Mouse (Mus musculus) spleen, adult 12 weeks (tissue): ENCODE results near the gene Smg6.
"Not testable (repeated sequence)": the region's sequence is repeated elsewhere in the genome, so short reads cannot be mapped to it uniquely, and the experiment has no call there.

ENCODE experiments used
- DNase-seq: peaks from one replicate; pipeline ENCODE4 v3.0.0; 2022; ENCODE audit warnings: low spot score

Smg6 gene

GRCm38 (mm10) chr11:74994856-74995255 is 69.2 kb downstream of the Smg6 start:
- DNase-seq: no peak

- no peak for DNase-seq
Measured at GRCm38 (mm10) chr11:74996482-74996881, 70.9 kb downstream of the Smg6 start.

DNA sequence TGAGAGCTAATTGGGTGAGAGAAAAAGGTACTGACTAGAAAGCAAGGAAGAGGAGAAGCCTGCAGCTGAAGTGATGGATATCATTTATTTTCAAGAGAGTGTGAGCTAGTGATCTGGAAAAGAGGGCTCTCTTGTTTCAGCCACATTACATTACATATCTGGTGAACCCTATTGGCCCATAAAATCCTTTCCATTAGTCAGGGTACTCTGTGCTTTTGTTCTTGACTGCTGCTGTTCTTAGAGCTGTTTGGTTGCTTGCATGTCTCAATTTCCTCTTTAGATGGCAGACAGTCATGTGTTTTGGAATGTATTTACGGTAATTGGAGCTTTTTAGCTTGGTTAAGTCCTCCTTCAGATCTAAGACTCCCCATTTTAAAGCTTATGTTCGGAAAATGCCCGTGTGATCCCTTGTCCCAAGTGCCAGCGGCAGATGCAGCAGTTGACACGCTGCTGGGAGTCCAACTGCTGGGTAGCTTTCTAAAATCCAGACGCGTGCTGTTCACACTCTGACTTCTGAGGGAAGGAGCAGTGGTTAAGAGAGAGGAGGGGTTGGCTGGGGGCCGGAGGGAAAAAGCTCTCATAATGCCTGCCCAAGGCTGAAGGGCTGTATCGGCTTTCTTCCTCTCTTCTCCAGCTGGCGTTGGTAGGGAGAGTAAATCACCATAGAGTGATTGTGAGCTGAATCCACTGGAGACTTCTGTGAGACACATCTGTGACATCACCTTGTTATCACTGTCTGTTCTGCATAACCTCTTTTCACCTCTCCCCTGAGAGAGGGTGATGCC is 75.4 kb downstream of the Smg6 start:
- no peak for DNase-seq

DNA sequence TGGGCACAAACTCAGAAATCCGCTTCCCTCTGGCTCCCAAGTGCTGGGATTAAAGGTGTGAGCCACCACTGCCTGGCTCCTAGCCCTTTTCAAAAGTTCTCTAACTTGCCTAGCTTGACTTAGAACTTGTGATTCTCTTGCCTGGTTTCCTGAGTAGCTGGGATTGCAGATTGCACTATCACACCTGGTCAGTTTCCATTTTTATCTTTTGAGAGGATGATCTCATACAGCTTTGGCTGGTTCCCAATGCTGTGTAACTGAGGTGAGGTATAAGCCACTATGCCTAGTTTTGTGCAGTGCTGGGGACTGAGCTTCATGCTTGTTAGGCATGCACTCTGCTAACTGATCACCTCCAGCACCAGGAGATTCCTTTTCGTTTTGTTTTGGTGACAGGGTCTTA is 82.6 kb downstream of the Smg6 start:
- no peak for DNase-seq

DNA sequence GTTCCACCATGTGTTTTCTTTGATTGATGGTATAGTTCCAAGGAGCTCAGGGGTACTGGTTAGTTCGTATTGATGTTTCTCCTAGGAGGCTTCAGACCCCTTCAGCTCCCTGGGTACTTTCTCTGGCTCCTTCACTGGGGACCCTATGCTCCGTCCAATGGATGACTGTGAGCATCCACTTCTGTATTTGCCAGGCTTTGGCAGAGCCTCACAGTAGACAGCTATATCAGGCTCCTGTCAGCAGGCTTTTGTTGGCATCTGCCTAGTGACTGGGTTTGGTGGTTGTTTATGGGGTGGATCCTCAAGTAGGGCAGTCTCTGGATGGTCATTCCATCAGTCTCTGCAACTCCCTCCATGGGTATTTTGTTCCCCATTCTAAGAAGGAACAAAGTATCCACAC is 83.9 kb downstream of the Smg6 start:
- DNase-seq: not testable (repeated sequence)

DNA sequence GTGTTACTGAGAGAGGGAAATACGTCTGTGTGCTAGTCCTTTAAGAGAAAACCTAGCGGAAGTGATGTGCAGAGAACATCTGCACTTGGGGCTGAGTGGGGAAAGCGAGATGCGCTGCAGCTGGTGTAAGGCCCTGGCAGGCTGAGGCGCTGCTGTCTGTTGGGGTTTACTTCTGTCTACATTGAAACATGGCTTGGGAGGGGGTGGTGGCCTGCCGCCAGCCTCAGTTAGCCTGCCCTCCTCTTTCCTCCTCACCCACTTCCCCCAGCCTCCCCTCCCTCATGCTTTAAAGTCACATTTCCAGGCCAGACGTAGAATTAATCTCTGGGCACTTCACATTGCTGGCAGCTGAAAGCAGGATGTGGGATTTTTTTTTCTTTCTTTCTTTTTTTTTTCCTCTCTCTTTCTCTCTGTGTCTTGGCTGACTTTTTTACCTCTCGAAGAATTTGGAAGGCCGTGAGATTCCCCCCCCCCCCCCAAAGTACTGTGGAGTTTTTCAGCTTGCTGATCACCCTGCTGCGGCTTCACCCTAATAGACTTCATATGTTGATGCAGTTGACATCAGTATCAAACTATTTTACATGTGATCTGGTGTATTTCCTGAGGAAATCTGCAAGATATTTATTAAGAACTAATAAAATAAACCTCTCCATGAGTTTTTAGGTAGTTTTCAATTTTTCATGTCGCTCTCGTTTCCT is 87.5 kb downstream of the Smg6 start:
- peak; percentile 10 for DNase-seq

GRCm38 (mm10) chr11:75013764-75014695 is 88.4 kb downstream of the Smg6 start:
- no peak for DNase-seq

GRCm38 (mm10) chr11:75014816-75015215 is 89.2 kb downstream of the Smg6 start:
- DNase-seq: no peak

DNA sequence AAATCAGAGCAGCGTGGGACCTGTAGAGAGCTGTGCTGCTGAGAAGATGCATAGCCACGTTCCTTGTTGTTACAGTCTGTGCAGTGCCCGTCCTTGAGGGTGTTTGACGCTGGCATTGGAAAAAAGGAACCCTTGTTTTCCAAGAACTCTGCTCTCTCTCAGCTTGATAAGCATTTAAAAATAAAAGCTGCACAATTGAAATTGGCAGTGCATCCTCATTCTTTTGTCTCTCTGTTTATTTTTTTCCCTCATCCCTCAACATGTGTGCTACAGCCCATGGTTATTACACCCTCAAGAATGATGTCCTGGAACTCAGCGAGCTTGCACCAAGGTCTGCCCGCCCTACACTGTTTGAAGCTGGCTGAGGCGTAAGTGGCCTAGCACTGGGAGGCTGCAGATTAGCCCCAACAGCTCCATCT is 89.8 kb downstream of the Smg6 start:
- DNase-seq: no peak

GRCm38 (mm10) chr11:75016309-75016860 is 90.8 kb downstream of the Smg6 start:
- no peak for DNase-seq

DNA sequence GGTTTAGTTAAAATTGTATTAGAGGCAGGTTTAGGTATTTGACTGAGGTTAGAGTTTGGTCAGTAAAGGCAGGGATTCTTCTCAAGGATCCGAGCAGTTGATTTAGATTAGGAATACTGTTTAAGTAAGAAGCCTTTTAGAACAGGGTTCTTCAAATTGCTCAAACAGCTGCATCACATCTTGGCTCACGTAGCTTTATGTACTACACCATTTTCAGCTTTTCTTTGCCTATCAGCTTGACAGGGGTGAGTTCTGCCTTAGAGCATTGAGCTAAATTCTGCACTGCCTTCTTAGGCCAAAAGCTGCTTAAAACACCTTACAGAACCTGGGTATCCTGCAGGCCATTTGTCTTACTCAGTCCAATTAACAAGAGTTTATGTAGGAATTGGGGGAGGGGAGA is 92.2 kb downstream of the Smg6 start:
- DNase-seq: no peak

- DNase-seq: no peak
Measured at GRCm38 (mm10) chr11:75026977-75027376, 101.4 kb downstream of the Smg6 start.

GRCm38 (mm10) chr11:75027616-75028015 is 102.0 kb downstream of the Smg6 start:
- no peak for DNase-seq

DNA sequence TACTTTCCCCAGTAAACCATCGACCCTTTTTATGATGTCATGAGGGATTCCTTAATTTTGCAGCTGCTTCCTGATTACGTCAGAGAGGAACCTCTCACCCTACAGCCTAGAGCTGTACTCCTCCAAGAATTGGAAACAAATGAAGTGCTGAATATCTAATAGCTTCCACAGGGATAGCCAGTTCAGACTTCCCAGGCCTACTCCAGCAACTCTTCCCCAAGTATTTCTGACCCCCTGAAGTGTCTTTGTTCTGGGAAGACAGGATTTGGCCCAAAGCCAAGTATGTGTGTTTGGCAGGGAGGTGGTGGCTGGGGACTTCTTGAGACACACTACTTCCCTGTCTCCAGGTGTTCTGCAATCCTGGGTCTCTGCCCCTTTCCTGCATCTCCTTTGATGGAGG is 105.6 kb downstream of the Smg6 start:
- no peak for DNase-seq

DNA sequence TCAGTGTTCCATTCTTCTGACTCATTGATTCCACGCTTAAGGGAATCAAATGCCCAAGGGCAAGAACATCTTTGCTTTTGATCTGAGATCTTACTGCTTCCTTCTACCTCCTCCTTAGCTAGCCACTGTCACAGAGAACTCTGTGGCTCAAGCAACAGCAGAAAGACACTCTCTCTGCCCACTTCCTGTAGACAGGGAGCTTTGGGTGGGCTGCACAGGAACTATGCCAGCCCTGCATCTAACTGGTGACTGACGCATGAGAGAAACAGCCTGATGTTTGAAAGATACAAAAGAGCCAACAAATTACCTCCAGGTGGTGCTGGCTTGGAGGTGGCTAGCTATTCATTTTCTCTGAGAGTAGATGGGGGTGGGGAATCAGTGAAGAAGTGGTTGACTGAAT is 107.3 kb downstream of the Smg6 start:
- no peak for DNase-seq

GRCm38 (mm10) chr11:75033581-75034067 is 108.0 kb downstream of the Smg6 start:
- DNase-seq: no peak

- DNase-seq: no peak
Measured at GRCm38 (mm10) chr11:75034104-75034503, 108.5 kb downstream of the Smg6 start.

DNA sequence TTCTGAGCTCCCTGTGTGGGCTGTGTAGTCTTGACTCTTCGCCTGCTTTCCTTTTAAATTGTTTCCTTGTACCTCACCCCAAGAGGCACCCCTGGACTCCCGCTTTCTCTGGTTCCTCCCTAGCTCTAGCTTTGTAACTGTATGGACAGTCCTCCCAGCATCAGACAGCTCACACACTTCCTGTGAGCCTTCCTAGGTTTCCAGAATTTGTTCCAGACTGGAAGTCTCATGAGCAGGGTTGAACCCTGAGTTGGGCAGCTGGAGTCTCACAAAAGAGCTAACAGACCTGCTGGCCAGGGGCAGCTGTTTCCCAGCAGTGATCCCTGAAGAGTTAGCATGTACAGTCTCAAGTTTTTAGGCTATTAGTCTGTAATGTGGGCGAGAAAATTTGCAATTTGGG is 118.7 kb downstream of the Smg6 start:
- DNase-seq: no peak

DNA sequence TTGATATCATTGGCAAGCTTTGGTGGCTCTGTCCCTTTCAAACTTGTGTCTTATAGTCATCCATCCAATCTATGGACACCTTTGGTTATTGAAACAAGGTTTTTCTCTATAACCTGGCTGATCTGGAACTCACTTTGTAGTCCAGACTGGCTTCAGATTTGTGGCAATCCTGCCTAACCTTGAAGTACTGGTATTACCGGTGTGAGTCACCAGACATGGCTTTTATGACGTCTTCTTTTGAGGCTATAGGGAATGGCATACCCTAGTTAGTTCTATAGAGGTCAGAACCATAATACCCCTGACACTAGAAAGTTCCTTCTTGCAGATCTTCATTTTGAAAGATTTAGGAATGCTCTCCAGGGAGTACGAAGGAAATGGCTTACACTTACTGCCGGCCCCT is 120.2 kb downstream of the Smg6 start:
- DNase-seq: no peak

- DNase-seq: no peak
Measured at GRCm38 (mm10) chr11:75046638-75047037, 121.0 kb downstream of the Smg6 start.

GRCm38 (mm10) chr11:75047066-75047465 is 121.4 kb downstream of the Smg6 start:
- no peak for DNase-seq
